Mouse (Mus musculus): Measurements from ENCODE around the gene Gng12. TPM values are rescaled to one million over a fixed set of nuclear protein-coding genes. Genes with fewer than 3 reads are reported as not detected.

Gng12 gene
- polyA plus RNA-seq, 1 experiment: 91.5 TPM

DNA sequence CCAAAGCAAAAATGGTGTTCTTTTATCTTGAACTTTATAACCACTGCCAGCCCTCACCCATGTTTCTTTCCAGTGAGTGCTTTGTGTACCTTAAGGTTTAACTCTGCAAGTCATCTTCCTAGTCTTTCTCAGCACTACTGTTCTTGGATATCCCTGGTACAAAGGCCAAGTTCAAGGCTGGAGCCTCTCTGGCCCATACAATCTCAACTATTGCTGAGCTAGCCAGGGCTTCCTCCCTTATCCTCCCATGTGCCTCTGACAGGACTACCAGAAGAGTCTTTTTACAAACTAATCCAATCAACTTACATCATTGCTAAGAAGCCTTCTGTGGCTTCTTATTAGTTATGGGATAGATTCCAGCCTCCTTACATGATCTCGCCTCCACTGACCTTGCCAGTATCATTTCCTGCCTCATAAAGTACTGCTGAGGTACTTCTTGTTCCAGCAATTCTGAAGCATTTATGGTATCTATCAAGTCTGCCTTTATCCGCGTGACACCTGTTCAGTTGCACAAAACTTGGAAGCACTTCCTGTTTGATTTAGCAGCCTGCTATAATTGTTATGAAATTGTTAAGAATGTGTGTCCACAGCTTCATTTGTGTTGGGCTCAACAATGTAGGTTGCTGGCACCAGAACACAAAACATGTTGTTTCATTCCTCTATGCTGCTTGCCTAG, 160.8 kb downstream of the Gng12 start:
- Histone ChIP-seq H3K4me1 (ENCODE audit: control insufficient read depth, insufficient read depth, low read length) (peaks cover 22% of the 10 kb centered on the region), H3K4me3 (ENCODE audit: insufficient read depth, low read length) (no peak overlapping the region), H3K27ac (ENCODE audit: insufficient read depth, low read depth, low read length) (no peak overlapping the region)
- TF ChIP-seq POLR2A (IDR thresholded peaks at IDR 0.05; ENCODE audit: borderline replicate concordance, low read depth, low read length) (no peak), CTCF (IDR thresholded peaks at IDR 0.05; ENCODE audit: low read depth, low read length) (no peak)

GRCm38 (mm10) chr6:67057574-67057973, 161.4 kb downstream of the Gng12 start:
- TF ChIP-seq CTCF (IDR thresholded peaks at IDR 0.05; ENCODE audit: low read depth, low read length): no peak
- no peak for TF ChIP-seq POLR2A (IDR thresholded peaks at IDR 0.05; ENCODE audit: borderline replicate concordance, low read depth, low read length)
- H3K27ac ChIP-seq (ENCODE audit: insufficient read depth, low read depth, low read length): no peak overlapping the region
- H3K4me1 ChIP-seq (ENCODE audit: control insufficient read depth, insufficient read depth, low read length): peaks cover 22% of the 10 kb centered on the region
- H3K4me3 ChIP-seq (ENCODE audit: insufficient read depth, low read length): no peak overlapping the region

DNA sequence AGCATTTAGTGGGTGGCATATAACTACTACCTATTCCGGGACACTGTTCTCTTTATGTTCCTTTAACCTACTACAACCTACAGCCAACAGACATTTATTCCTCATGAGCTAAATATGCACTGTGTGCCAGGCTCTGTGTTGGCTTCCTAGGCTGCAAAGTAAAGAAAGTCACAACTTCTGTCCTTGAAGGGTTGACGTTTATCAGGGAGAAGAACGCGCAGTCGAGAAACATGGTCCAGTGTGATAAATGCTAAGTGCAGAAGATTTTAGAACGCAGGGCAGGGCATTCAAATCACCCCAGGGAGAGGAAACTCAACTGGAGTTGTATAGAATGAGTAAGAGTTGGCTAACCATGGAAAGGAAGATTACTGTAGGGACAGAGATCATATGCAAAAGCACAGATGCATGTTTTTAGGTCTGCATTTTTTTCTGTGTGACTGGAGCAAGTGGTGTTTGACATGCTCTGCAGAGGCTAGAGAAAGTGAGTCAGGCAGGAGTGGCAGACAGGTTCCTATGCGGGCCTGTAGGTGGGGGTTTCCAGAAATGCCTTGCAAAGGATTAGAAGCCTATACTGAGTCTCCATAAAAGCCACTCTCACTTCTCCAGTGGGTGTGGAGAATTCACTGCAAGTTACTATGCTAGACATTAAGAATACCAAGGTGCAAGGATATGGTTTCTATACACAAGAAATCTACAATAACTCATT, 161.9 kb downstream of the Gng12 start:
- Histone ChIP-seq H3K4me3 (ENCODE audit: insufficient read depth, low read length) (no peak overlapping the region), H3K4me1 (ENCODE audit: control insufficient read depth, insufficient read depth, low read length) (peaks cover 22% of the 10 kb centered on the region), H3K27ac (ENCODE audit: insufficient read depth, low read depth, low read length) (no peak overlapping the region)
- TF ChIP-seq POLR2A (IDR thresholded peaks at IDR 0.05; ENCODE audit: borderline replicate concordance, low read depth, low read length) (no peak), CTCF (IDR thresholded peaks at IDR 0.05; ENCODE audit: low read depth, low read length) (no peak)

DNA sequence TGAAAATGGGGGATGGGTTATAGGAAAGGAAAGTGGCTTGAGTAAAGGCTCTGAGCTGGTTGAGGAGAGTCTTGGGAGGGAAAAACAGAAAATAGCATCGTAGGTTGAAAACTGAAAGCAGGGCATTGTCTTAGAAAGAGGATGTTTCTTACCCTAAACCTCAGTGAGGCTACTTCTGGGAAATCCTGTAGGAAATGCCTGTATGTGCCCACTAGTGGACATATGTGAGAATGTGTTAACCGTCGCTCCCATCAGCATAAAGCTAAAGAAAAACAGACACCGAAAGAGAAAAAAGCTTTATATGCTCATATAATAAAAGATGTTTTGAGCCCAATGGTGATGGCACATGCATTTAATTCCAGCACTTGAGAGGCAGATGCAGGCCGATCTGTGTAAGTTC, 163.9 kb downstream of the Gng12 start:
- Histone ChIP-seq H3K4me3 (ENCODE audit: insufficient read depth, low read length) (no peak overlapping the region), H3K27ac (ENCODE audit: insufficient read depth, low read depth, low read length) (no peak overlapping the region), H3K4me1 (ENCODE audit: control insufficient read depth, insufficient read depth, low read length) (peaks cover 22% of the 10 kb centered on the region)
- no peak for TF ChIP-seq POLR2A (IDR thresholded peaks at IDR 0.05; ENCODE audit: borderline replicate concordance, low read depth, low read length)
- TF ChIP-seq CTCF (IDR thresholded peaks at IDR 0.05; ENCODE audit: low read depth, low read length): no peak

- TF ChIP-seq CTCF (IDR thresholded peaks at IDR 0.05; ENCODE audit: low read depth, low read length) (no peak), POLR2A (IDR thresholded peaks at IDR 0.05; ENCODE audit: borderline replicate concordance, low read depth, low read length) (no peak)
- Histone ChIP-seq H3K4me1 (ENCODE audit: control insufficient read depth, insufficient read depth, low read length) (peaks cover 34% of the 10 kb centered on the region), H3K27ac (ENCODE audit: insufficient read depth, low read depth, low read length) (peak overlapping the region; percentile 86), H3K4me3 (ENCODE audit: insufficient read depth, low read length) (peak overlapping the region; percentile 44)
These were observed 173.1 kb downstream of the Gng12 start for GRCm38 (mm10) chr6:67069219-67069762.

DNA sequence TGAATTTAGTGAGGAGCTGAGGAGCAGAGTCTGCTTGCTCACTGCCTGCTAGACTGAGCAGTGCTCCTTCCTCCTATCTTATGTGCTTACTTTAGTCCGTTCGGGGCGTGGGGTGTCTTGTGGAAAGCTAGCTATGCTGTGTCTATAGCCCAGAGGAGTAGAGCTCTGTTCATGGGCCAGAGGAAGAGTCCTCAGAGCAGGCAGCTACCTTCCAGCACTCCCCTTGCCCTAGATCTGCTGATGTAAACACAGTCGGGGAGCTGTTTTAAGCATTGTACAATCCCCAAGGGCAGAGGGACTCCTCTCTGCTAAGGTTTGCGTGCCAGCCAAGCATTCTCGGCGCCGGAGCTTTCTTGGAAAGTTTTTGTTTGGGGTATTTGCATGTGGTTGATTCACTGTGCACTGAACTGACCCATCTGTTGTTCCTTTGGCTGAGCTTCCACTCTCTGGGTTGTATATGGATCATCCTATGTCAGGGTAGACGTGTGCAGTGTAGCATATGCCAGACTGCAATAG, 173.7 kb downstream of the Gng12 start:
- Histone ChIP-seq H3K4me1 (ENCODE audit: control insufficient read depth, insufficient read depth, low read length) (peaks cover 39% of the 10 kb centered on the region), H3K27ac (ENCODE audit: insufficient read depth, low read depth, low read length) (peak overlapping the region; percentile 86), H3K4me3 (ENCODE audit: insufficient read depth, low read length) (peak overlapping the region; percentile 44)
- no peak for TF ChIP-seq CTCF (IDR thresholded peaks at IDR 0.05; ENCODE audit: low read depth, low read length)
- no peak for TF ChIP-seq POLR2A (IDR thresholded peaks at IDR 0.05; ENCODE audit: borderline replicate concordance, low read depth, low read length)

Other genes with a start within 250 kb of the Gng12 start
- gene Vmn1r35, start 210.5 kb upstream of the Gng12 start, polyA plus RNA-seq (2012; ENCODE audit: insufficient read depth, insufficient read length, missing spikeins): not detected in 2 replicates
- gene Vmn1r36, start 177.2 kb upstream of the Gng12 start, polyA plus RNA-seq (2012; ENCODE audit: insufficient read depth, insufficient read length, missing spikeins): not detected in 2 replicates
- gene Vmn1r37, start 167.0 kb upstream of the Gng12 start, polyA plus RNA-seq (2012; ENCODE audit: insufficient read depth, insufficient read length, missing spikeins): not detected in 2 replicates
- not detected in 2 replicates for gene Vmn1r38, start 113.8 kb upstream of the Gng12 start, polyA plus RNA-seq (2012; ENCODE audit: insufficient read depth, insufficient read length, missing spikeins)
- gene Vmn1r39, start 85.8 kb upstream of the Gng12 start, polyA plus RNA-seq (2012; ENCODE audit: insufficient read depth, insufficient read length, missing spikeins): not detected in 2 replicates
- gene Gadd45a, start 141.1 kb downstream of the Gng12 start, polyA plus RNA-seq (2012; ENCODE audit: insufficient read depth, insufficient read length, missing spikeins): 11.6 and 14.6 TPM in 2 replicates

Measured in bone marrow macrophage, adult 2 months (primary cell).